28 mouse cellular contexts compared by ENCODE assay signal in the genomic region with DNA sequence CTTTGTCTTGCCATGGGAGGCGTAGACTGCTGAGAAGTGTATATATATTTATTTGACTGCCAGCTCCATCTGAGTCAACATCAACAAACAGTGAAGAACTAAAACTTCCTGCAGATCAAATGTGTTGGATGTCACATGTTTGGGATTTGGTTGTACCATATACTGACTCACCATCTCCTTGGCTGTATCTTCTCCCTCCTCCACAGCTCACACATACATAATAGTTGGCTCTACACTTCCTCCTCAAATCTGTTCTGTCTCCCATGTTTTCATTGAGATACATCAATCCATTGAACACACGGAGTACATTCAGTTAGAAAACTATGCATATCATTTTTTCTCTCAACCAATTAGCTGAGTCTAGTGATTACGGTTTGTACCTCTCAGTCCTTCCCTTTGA. TPM values are rescaled to one million over a fixed set of nuclear protein-coding genes. Genes with fewer than 3 reads are reported as not detected.
DNase-seq lines count a peak whose midpoint lies in the region; ATAC-seq and TF ChIP-seq lines count a peak whose summit lies in the region.
"Had no signal": no experiment of that assay in that cellular context is flagged by ENCODE, and none has a peak within 500 bp of the region (broad histone marks: within the 10 kb centered on the region; RNA-seq: fewer than 3 reads in every experiment).

No protein-coding gene starts in this region.

- TF ChIP-seq POLR2A in CH12.LX (IDR thresholded peaks at IDR 0.05; ENCODE audit: low read depth, low read length): no peak
- no peak for TF ChIP-seq POLR2A in kidney, adult 2 months (IDR thresholded peaks at IDR 0.05; ENCODE audit: low read depth, low read length)

- peaks cover 2 to 7% of the 10 kb centered on the region in 2 experiments; a peak in 3 of 4 replicates for H3K4me1 ChIP-seq in CH12.LX (ENCODE audit: control insufficient read depth in 1 of 2, insufficient read depth in 2 of 2)
- no peaks in the 10 kb centered on the region for H3K4me1 ChIP-seq in heart, embryonic 12.5 days (replicated peaks)
- no peaks in the 10 kb centered on the region for H3K4me1 ChIP-seq in kidney, adult 2 months (ENCODE audit: control insufficient read depth, insufficient read depth, low read length)
- H3K4me1 ChIP-seq: embryonic facial prominence, embryonic 13.5 days; forebrain, embryonic 12.5 days; forebrain, embryonic 15.5 days; heart, embryonic 10.5 days; hindbrain, embryonic 12.5 days; hindbrain, embryonic 15.5 days had no signal

- ATAC-seq in heart, embryonic 12.5 days (ENCODE audit: insufficient number of reproducible peaks, low FRiP score): no peak
- ATAC-seq: forebrain, embryonic 15.5 days; Patski had no signal

- 81% methylated on average over 3 of the region's 3 CpGs for WGBS in heart, embryonic 12.5 days
- WGBS in kidney, adult 2 months: 95% methylated on average over 3 of the region's 3 CpGs

- TF ChIP-seq EP300 in CH12.LX (IDR thresholded peaks at IDR 0.05; ENCODE audit: low read length): no peak

- no peaks in the 10 kb centered on the region for H3K79me2 ChIP-seq in CH12.LX (replicated peaks; ENCODE audit: control insufficient read depth, extremely low read depth, insufficient read depth, poor library complexity, severe bottlenecking)

- no peak for TF ChIP-seq RAD21 in CH12.LX (IDR thresholded peaks at IDR 0.05; ENCODE audit: low read depth, low read length)

- no peak overlapping the region for H3K4me3 ChIP-seq in CH12.LX (replicated peaks in 1 of 3; ENCODE audit: low read depth in 2 of 3, low read length in 2 of 3, poor library complexity in 1 of 3)
- H3K4me3 ChIP-seq in heart, embryonic 12.5 days: no peak overlapping the region
- no peak overlapping the region for H3K4me3 ChIP-seq in kidney, adult 2 months (ENCODE audit: insufficient read depth, low read depth, low read length)
- H3K4me3 ChIP-seq: embryonic facial prominence, embryonic 10.5 days; embryonic facial prominence, embryonic 13.5 days; erythroblast, embryonic 14.5 days; forebrain, embryonic 12.5 days; forebrain, embryonic 15.5 days; heart, adult 2 months; heart, embryonic 10.5 days; hindbrain, embryonic 12.5 days; hindbrain, embryonic 15.5 days had no signal

- H3K27me3 ChIP-seq in CH12.LX (replicated peaks): no peaks in the 10 kb centered on the region
- H3K27me3 ChIP-seq in heart, embryonic 12.5 days (replicated peaks): no peaks in the 10 kb centered on the region
- H3K27me3 ChIP-seq in kidney, adult 2 months (replicated peaks; ENCODE audit: control insufficient read depth, insufficient read depth, low read length): no peaks in the 10 kb centered on the region
- H3K27me3 ChIP-seq: embryonic facial prominence, embryonic 13.5 days; forebrain, embryonic 12.5 days; forebrain, embryonic 15.5 days; hindbrain, embryonic 12.5 days; hindbrain, embryonic 15.5 days; Patski had no signal

- H3K9me3 ChIP-seq in CH12.LX (replicated peaks; ENCODE audit: low read length): no peaks in the 10 kb centered on the region
- no peaks in the 10 kb centered on the region for H3K9me3 ChIP-seq in heart, embryonic 12.5 days (replicated peaks)
- H3K9me3 ChIP-seq: embryonic facial prominence, embryonic 10.5 days; embryonic facial prominence, embryonic 13.5 days; forebrain, embryonic 12.5 days; forebrain, embryonic 15.5 days; G1E; heart, embryonic 10.5 days; hindbrain, embryonic 12.5 days; hindbrain, embryonic 15.5 days had no signal

- dilution Hi-C loops in CH12.LX (cut with MboI; ENCODE audit: extremely low pct_ligation_motif_present, extremely low pct_unique_long_range_greater_than_20kb, low sequenced_read_pairs): no loop called here

- H3K4me2 ChIP-seq in CH12.LX (ENCODE audit: insufficient read depth, low read depth, poor library complexity, severe bottlenecking): peak overlapping the region; percentile 38; the same call in 1 of the 2 replicates
- H3K4me2 ChIP-seq in heart, embryonic 12.5 days: no peak overlapping the region
- H3K4me2 ChIP-seq: embryonic facial prominence, embryonic 13.5 days; forebrain, embryonic 12.5 days; forebrain, embryonic 15.5 days; hindbrain, embryonic 12.5 days; hindbrain, embryonic 15.5 days had no signal

- no peaks in the 10 kb centered on the region for H3K36me3 ChIP-seq in CH12.LX (replicated peaks in 1 of 2; ENCODE audit: control insufficient read depth in 1 of 2, insufficient read depth in 1 of 2, low read length in 1 of 2)
- H3K36me3 ChIP-seq in heart, embryonic 12.5 days: no peaks in the 10 kb centered on the region
- H3K36me3 ChIP-seq in kidney, adult 2 months (ENCODE audit: control insufficient read depth, insufficient read depth, low read length): no peaks in the 10 kb centered on the region
- H3K36me3 ChIP-seq: embryonic facial prominence, embryonic 10.5 days; embryonic facial prominence, embryonic 13.5 days; forebrain, embryonic 12.5 days; forebrain, embryonic 15.5 days; G1E; heart, embryonic 10.5 days; hindbrain, embryonic 12.5 days; hindbrain, embryonic 15.5 days had no signal

- H3K27ac ChIP-seq in CH12.LX (ENCODE audit: insufficient read depth, low read depth): no peak overlapping the region
- H3K27ac ChIP-seq in heart, embryonic 12.5 days (ENCODE audit: poor library complexity, severe bottlenecking): no peak overlapping the region
- H3K27ac ChIP-seq in kidney, adult 2 months (ENCODE audit: insufficient read depth, low read depth, low read length): no peak overlapping the region
- H3K27ac ChIP-seq: embryonic facial prominence, embryonic 10.5 days; embryonic facial prominence, embryonic 13.5 days; forebrain, embryonic 12.5 days; forebrain, embryonic 15.5 days; heart, adult 2 months; heart, embryonic 10.5 days; hindbrain, embryonic 12.5 days; hindbrain, embryonic 15.5 days had no signal

- DNase-seq in layer of hippocampus, adult 9-11 months: peak; percentile 3
- no peak for DNase-seq in layer of hippocampus, postnatal 25 days (ENCODE audit: extremely low spot score in 1 of 2, low spot score in 1 of 2)
- DNase-seq in 3T3-L1 (ENCODE audit: low read depth, low spot score): peak; percentile 3
- DNase-seq in CH12.LX (ENCODE audit: extremely low read depth): no peak
- no peak for DNase-seq in kidney, adult 2 months
- DNase-seq: adrenal gland, postnatal 10 days; adrenal gland, postnatal 36 days; cerebellum, adult 11 months; cerebellum, adult 2 months; cerebellum, adult 9-11 months; cerebellum, postnatal 25 days; gastrocnemius, postnatal 10 days; gastrocnemius, postnatal 36 days; heart, adult 2 months had no signal

- TF ChIP-seq CTCF in CH12.LX (conservative IDR thresholded peaks at IDR 0.05 in 1 of 2, IDR thresholded peaks at IDR 0.05 in 1 of 2; ENCODE audit: low read depth in 2 of 2, low read length in 2 of 2): no peak
- TF ChIP-seq CTCF in kidney, adult 2 months (conservative IDR thresholded peaks at IDR 0.05; ENCODE audit: insufficient read depth, insufficient read length, low read depth, low read length): no peak

- in situ Hi-C loops in CH12.LX (cut with MboI; ENCODE audit: low pct_ligation_motif_present, low pct_unique_long_range_greater_than_20kb, low sequenced_read_pairs): no loop called here

- H3K9ac ChIP-seq in CH12.LX (ENCODE audit: insufficient read depth, low read depth): no peak overlapping the region
- no peak overlapping the region for H3K9ac ChIP-seq in heart, embryonic 12.5 days
- H3K9ac ChIP-seq: embryonic facial prominence, embryonic 13.5 days; forebrain, embryonic 12.5 days; forebrain, embryonic 15.5 days; hindbrain, embryonic 12.5 days; hindbrain, embryonic 15.5 days had no signal

TF ChIP-seq in CH12.LX, 34 proteins besides CTCF, POLR2A, EP300 and RAD21:
- TF ChIP-seq ZC3H11A (IDR thresholded peaks at IDR 0.05; ENCODE audit: low read depth, low read length): no peak
- no peak for TF ChIP-seq ELF1 (IDR thresholded peaks at IDR 0.05; ENCODE audit: low read depth, low read length)
- TF ChIP-seq TBP (conservative IDR thresholded peaks at IDR 0.05; ENCODE audit: low read depth, low read length): no peak
- no peak for TF ChIP-seq PAX5 (IDR thresholded peaks at IDR 0.05; ENCODE audit: low read length)
- TF ChIP-seq USF2 (conservative IDR thresholded peaks at IDR 0.05; ENCODE audit: low read depth, low read length): no peak
- no peak for TF ChIP-seq E2F4 (IDR thresholded peaks at IDR 0.05; ENCODE audit: insufficient replicate concordance, low read depth, low read length)
- no peak for TF ChIP-seq IRF4 (IDR thresholded peaks at IDR 0.05; ENCODE audit: low read depth, low read length)
- no peak for TF ChIP-seq CHD2 (IDR thresholded peaks at IDR 0.05; ENCODE audit: low read length)
- TF ChIP-seq MAX (IDR thresholded peaks at IDR 0.05; ENCODE audit: low read length): no peak
- no peak for TF ChIP-seq BHLHE40 (IDR thresholded peaks at IDR 0.05; ENCODE audit: low read depth, low read length)
- no peak for TF ChIP-seq JUN (IDR thresholded peaks at IDR 0.05; ENCODE audit: insufficient read depth, low read depth, low read length)
- TF ChIP-seq GABPA (IDR thresholded peaks at IDR 0.05; ENCODE audit: insufficient replicate concordance, low read depth, low read length): no peak
- no peak for TF ChIP-seq HCFC1 (IDR thresholded peaks at IDR 0.05; ENCODE audit: low read depth, low read length)
- no peak for TF ChIP-seq KAT2A (IDR thresholded peaks at IDR 0.05; ENCODE audit: insufficient replicate concordance, low read length)
- no peak for TF ChIP-seq ZMIZ1 (IDR thresholded peaks at IDR 0.05; ENCODE audit: low read depth, low read length)

RNA-seq across cellular contexts. Expression of a gene that starts 29.7 kb away (rescaled TPM):
- 10 to 100 TPM; 12.6 to 13.1 TPM for total RNA-seq in layer of hippocampus, postnatal 25 days (2021)
- not detected in 2 replicates for total RNA-seq in CH12.LX (2012; rRNA removed)
- 0.05 and 0.12 TPM in 2 replicates for total RNA-seq in CH12.LX (2014; rRNA removed)
- polyA plus RNA-seq in CH12.LX (2012; ENCODE audit: insufficient read length, low read depth): 0.19 TPM in 1 of 2 replicates, not detected in the other
- 4.3 and 4.6 TPM in 2 replicates for polyA plus RNA-seq in heart, embryonic 12.5 days (2016; fragmentation: Nextera tagmentation; extraction: Ambion mirVana)
- 0.15 and 0.25 TPM in 2 replicates for polyA plus RNA-seq in kidney, adult 2 months (2012; rRNA removed)
- total RNA-seq: common myeloid progenitor, adult 5-6 weeks; granulocyte monocyte progenitor cell, adult 5-6 weeks; hematopoietic stem cell, adult 5-6 weeks had no signal
- polyA plus RNA-seq: G1E had no signal

Comparison
In these comparisons a context has a peak if more than half of its experiments do, and no peak if none do; other contexts are left out.
1. DNase-seq: peak in layer of hippocampus, adult 9-11 months (single experiment) and 3T3-L1 (single experiment); none in layer of hippocampus, postnatal 25 days (0 of 2), CH12.LX (single experiment) and kidney, adult 2 months (single experiment).